Mouse (Mus musculus) heart, embryonic 11.5 days (tissue): ENCODE data around the gene Stk38. TPM values are rescaled to one million over a fixed set of nuclear protein-coding genes. Genes with fewer than 3 reads are reported as not detected.

Experiments used
- ATAC-seq: fragments of 200-750 bp; cut with Nextera tagmentation; replicated peaks from 2 replicates; pipeline ENCODE4 v1.8.0; 2017; ENCODE audit warnings: moderate library complexity; ENCODE audit not compliant: insufficient number of reproducible peaks, low FRiP score, low TSS enrichment
- H3K27ac ChIP-seq: fragments of 300-500 bp; sonication (generic); 2 replicates; pipeline ENCODE4 v1.5.1; 2014; ENCODE audit warnings: mild to moderate bottlenecking, low read depth, low read length
- H3K27me3 ChIP-seq: fragments of 300-500 bp; sonication (generic); 2 replicates; pipeline ENCODE4 v1.6.1; 2014; ENCODE audit warnings: mild to moderate bottlenecking, low read length, mixed read lengths; ENCODE audit not compliant: control insufficient read depth, insufficient read depth
- H3K36me3 ChIP-seq: fragments of 300-500 bp; sonication (generic); 2 replicates; pipeline ENCODE4 v1.6.1; 2014; ENCODE audit warnings: mild to moderate bottlenecking, low read length, moderate library complexity, mixed read lengths; ENCODE audit not compliant: control insufficient read depth, insufficient read depth
- H3K4me1 ChIP-seq: fragments of 300-500 bp; sonication (generic); 2 replicates; pipeline ENCODE4 v1.6.1; 2014; ENCODE audit warnings: low read length; ENCODE audit not compliant: control insufficient read depth, insufficient read depth
- H3K4me2 ChIP-seq: fragments of 300-500 bp; sonication (generic); 2 replicates; pipeline ENCODE4 v1.6.1; 2014; ENCODE audit warnings: mild to moderate bottlenecking, moderate library complexity
- H3K4me3 ChIP-seq: fragments of 300-500 bp; sonication (generic); 2 replicates; pipeline ENCODE4 v1.5.1; 2014; ENCODE audit warnings: low read depth, low read length
- H3K9ac ChIP-seq: fragments of 300-500 bp; sonication (generic); 2 replicates; pipeline ENCODE4 v1.6.1; 2014; ENCODE audit warnings: mild to moderate bottlenecking, low read depth, low read length, moderate library complexity
- H3K9me3 ChIP-seq: fragments of 300-500 bp; sonication (generic); replicated peaks from 2 replicates; pipeline ENCODE4 v1.6.1; 2016; ENCODE audit warnings: low read length; ENCODE audit not compliant: control insufficient read depth
- WGBS: fragments of 180-500 bp; shearing (Covaris S2); extraction: QIAGEN DNeasy Blood & Tissue Kit; methylation state at CpG from one replicate; pipeline ENCODE4 v1.1.7; 2014; ENCODE audit not compliant: insufficient replicate concordance; 5-methylcytosine and 5-hydroxymethylcytosine counted together
- polyA plus RNA-seq: library from polyadenylated mRNA; unstranded; fragments of >200 nt; fragmentation: Nextera tagmentation; extraction: Ambion mirVana; gene quantifications from 2 replicates; pipeline ENCODE4 v1.2.1, GENCODE M21; 2014

Gene Stk38
- 92.7 and 98.4 TPM in 2 replicates for polyA plus RNA-seq

GRCm38 (mm10) chr17:29007641-29008325 lies at the start of gene Stk38:
TSS of gene Stk38 (minus strand) at chr17:29007995.
- ATAC-seq: peak; percentile 89
- Histone ChIP-seq H3K27ac (peak within 1 kb of the TSS; percentile 94), H3K9ac (peak within 1 kb of the TSS; percentile 98), H3K36me3 (0 out of 2 replicates have a peak, but pooled peaks cover 2% of the 10 kb centered on the region), H3K4me3 (peak within 1 kb of the TSS; percentile 99), H3K27me3 (no peaks in the 10 kb centered on the region), H3K4me2 (peak within 1 kb of the TSS; percentile 89), H3K9me3 (no peaks in the 10 kb centered on the region), H3K4me1 (peaks cover 6% of the 10 kb centered on the region; the same call in 1 of the 2 replicates)
- under 1% methylated on average over 64 of the region's 65 CpGs for WGBS

- no peaks in the 10 kb centered on the region for H3K27me3 ChIP-seq
- ATAC-seq: no peak
- H3K27ac ChIP-seq: no peak overlapping the region
- no peak overlapping the region for H3K9ac ChIP-seq
- H3K4me2 ChIP-seq: no peak overlapping the region
- WGBS: 82% methylated on average over 11 of the region's 11 CpGs
- peaks cover 20% of the 10 kb centered on the region for H3K4me1 ChIP-seq
- no peaks in the 10 kb centered on the region for H3K9me3 ChIP-seq
- no peaks in the 10 kb centered on the region for H3K36me3 ChIP-seq
- no peak overlapping the region for H3K4me3 ChIP-seq
These were observed 49.6 kb upstream of the Stk38 start for GRCm38 (mm10) chr17:29057361-29057890.

DNA sequence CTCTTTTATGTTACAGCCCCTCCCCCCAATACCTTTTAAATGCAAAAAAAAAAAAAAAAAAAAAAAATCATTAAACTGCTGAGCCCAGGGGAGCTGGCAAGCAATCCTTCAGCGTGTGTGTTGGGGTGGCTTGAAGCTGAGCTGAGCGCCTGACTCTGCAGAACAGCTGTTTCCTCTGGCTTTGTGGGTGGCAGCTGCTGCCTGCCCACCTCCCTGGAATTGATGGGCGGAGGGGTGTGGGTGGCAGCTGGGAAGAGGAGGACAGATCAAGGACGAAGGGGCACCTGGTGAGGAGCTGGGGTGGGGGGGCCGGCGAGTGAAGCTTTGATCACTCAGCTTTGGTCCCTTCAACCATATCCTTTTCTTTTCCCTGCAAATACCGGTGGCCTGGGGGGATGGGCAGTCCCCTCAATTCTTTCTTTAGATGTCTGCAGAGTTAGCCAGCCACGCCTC lies 48.9 kb upstream of the Stk38 start:
- Histone ChIP-seq H3K4me2 (no peak overlapping the region), H3K9ac (no peak overlapping the region), H3K27ac (no peak overlapping the region), H3K36me3 (no peaks in the 10 kb centered on the region), H3K4me1 (peaks cover 16% of the 10 kb centered on the region), H3K27me3 (no peaks in the 10 kb centered on the region), H3K4me3 (no peak overlapping the region), H3K9me3 (no peaks in the 10 kb centered on the region)
- no peak for ATAC-seq
- 17% methylated on average over 8 of the region's 8 CpGs for WGBS

DNA sequence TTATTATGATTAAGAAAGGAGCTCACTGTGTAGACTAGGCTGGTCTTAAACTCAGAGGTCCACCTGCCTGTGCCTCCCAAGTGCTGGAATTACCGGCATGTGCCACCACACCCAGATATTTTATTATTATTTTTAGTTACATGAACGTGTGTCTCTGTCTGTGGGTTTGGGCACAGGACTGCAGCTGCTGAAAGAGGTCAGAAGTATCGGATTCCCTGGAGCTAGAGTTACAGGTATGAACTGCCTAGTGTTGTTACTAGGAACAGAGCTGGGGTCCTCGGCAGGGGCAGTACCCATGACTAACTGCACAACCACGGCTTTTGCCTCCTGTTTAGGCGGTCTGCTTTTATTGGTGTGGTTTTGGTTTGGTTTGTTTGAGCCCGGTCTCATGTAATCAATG lies 48.4 kb upstream of the Stk38 start:
- WGBS: 31% methylated on average over 7 of the region's 7 CpGs
- no peak overlapping the region for H3K27ac ChIP-seq
- ATAC-seq: no peak
- H3K9ac ChIP-seq: no peak overlapping the region
- H3K9me3 ChIP-seq: no peaks in the 10 kb centered on the region
- H3K4me1 ChIP-seq: peaks cover 17% of the 10 kb centered on the region
- H3K36me3 ChIP-seq: no peaks in the 10 kb centered on the region
- H3K4me2 ChIP-seq: no peak overlapping the region
- no peaks in the 10 kb centered on the region for H3K27me3 ChIP-seq
- H3K4me3 ChIP-seq: no peak overlapping the region

- H3K4me1 ChIP-seq: peaks cover 23% of the 10 kb centered on the region
- H3K27ac ChIP-seq: no peak overlapping the region
- 57% methylated on average over 5 of the region's 5 CpGs for WGBS
- no peaks in the 10 kb centered on the region for H3K9me3 ChIP-seq
- H3K27me3 ChIP-seq: no peaks in the 10 kb centered on the region
- no peak overlapping the region for H3K4me3 ChIP-seq
- no peaks in the 10 kb centered on the region for H3K36me3 ChIP-seq
- no peak overlapping the region for H3K9ac ChIP-seq
- ATAC-seq: no peak
- no peak overlapping the region for H3K4me2 ChIP-seq
These were observed 47.8 kb upstream of the Stk38 start for GRCm38 (mm10) chr17:29055586-29055985.

- Histone ChIP-seq H3K4me1 (peaks cover 32% of the 10 kb centered on the region), H3K27ac (no peak overlapping the region)
These were observed 46.6 kb upstream of the Stk38 start for GRCm38 (mm10) chr17:29054429-29054828.

DNA sequence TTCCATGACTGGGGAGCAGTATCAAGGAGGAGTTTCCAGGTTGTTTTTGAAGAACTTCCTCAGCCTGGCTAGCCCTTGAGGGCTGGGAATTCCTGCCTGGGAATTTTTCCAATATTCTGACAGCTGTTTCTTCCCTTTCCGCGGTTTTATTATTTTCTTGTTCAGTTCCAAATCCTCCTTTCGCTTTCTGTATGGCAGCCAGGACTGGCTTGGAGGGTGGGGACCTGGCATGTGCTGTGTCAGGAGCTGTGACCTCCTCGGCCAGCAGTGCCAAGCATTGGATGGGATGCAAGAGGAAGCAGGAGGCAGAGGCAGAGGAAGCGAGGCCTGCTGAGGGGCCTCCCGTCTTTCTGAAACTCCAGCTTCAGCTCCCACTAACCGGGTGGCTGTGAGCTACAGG lies 46.0 kb upstream of the Stk38 start:
- H3K9me3 ChIP-seq: no peaks in the 10 kb centered on the region
- peaks cover 27% of the 10 kb centered on the region for H3K4me1 ChIP-seq
- no peak overlapping the region for H3K4me3 ChIP-seq
- WGBS: 72% methylated on average over 7 of the region's 7 CpGs
- H3K9ac ChIP-seq: no peak overlapping the region
- no peak overlapping the region for H3K27ac ChIP-seq
- no peaks in the 10 kb centered on the region for H3K27me3 ChIP-seq
- no peak for ATAC-seq
- no peaks in the 10 kb centered on the region for H3K36me3 ChIP-seq
- no peak overlapping the region for H3K4me2 ChIP-seq

More at GRCm38 (mm10) chr17:29054429-29054828, 46.6 kb upstream of the Stk38 start:
- ATAC-seq: no peak
- Histone ChIP-seq H3K9me3 (no peaks in the 10 kb centered on the region), H3K4me3 (no peak overlapping the region), H3K27me3 (no peaks in the 10 kb centered on the region), H3K9ac (no peak overlapping the region), H3K4me2 (no peak overlapping the region), H3K36me3 (no peaks in the 10 kb centered on the region)
- 68% methylated on average over 6 of the region's 6 CpGs for WGBS

- no peak overlapping the region for H3K4me3 ChIP-seq
- no peak overlapping the region for H3K27ac ChIP-seq
- H3K4me2 ChIP-seq: no peak overlapping the region
- H3K36me3 ChIP-seq: no peaks in the 10 kb centered on the region
- no peak for ATAC-seq
- no peaks in the 10 kb centered on the region for H3K9me3 ChIP-seq
- no peak overlapping the region for H3K9ac ChIP-seq
- 86% methylated on average over 6 of the region's 6 CpGs for WGBS
- H3K27me3 ChIP-seq: no peaks in the 10 kb centered on the region
- H3K4me1 ChIP-seq: peaks cover 20% of the 10 kb centered on the region
These were observed 45.3 kb upstream of the Stk38 start for GRCm38 (mm10) chr17:29053067-29053466.
